Mouse (Mus musculus): Measurements from ENCODE around the gene Barx2.
"Not testable (repeated sequence)": the region's sequence is repeated elsewhere in the genome, so short reads cannot be mapped to it uniquely, and the experiment has no call there.

The Barx2 gene

GRCm38 (mm10) chr9:31912921-31913738 is at the start of gene Barx2:
TSS of gene Barx2 (minus strand) at chr9:31913462.
- peak; percentile 86 for DNase-seq (ENCODE audit: low spot score)

- no peak for DNase-seq (ENCODE audit: low spot score)
Measured at GRCm38 (mm10) chr9:31962265-31962664, 49.0 kb upstream of the Barx2 start.

GRCm38 (mm10) chr9:31960488-31960887 is 47.2 kb upstream of the Barx2 start:
- DNase-seq (ENCODE audit: low spot score): no peak

GRCm38 (mm10) chr9:31958120-31958519 is 44.9 kb upstream of the Barx2 start:
- no peak for DNase-seq (ENCODE audit: low spot score)

- DNase-seq (ENCODE audit: low spot score): no peak
Measured at GRCm38 (mm10) chr9:31950506-31950905, 37.2 kb upstream of the Barx2 start.

GRCm38 (mm10) chr9:31949031-31949430 is 35.8 kb upstream of the Barx2 start:
- DNase-seq (ENCODE audit: low spot score): no peak

GRCm38 (mm10) chr9:31947051-31947450 is 33.8 kb upstream of the Barx2 start:
- no peak for DNase-seq (ENCODE audit: low spot score)

GRCm38 (mm10) chr9:31942334-31942733 is 29.1 kb upstream of the Barx2 start:
- DNase-seq (ENCODE audit: low spot score): peak; percentile 32

- not testable (repeated sequence) for DNase-seq (ENCODE audit: low spot score)
Measured at GRCm38 (mm10) chr9:31936486-31936885, 23.2 kb upstream of the Barx2 start.

GRCm38 (mm10) chr9:31931691-31932090 is 18.4 kb upstream of the Barx2 start:
- DNase-seq (ENCODE audit: low spot score): no peak

- no peak for DNase-seq (ENCODE audit: low spot score)
Measured at GRCm38 (mm10) chr9:31931255-31931654, 18.0 kb upstream of the Barx2 start.

- DNase-seq (ENCODE audit: low spot score): no peak
Measured at GRCm38 (mm10) chr9:31926766-31927165, 13.5 kb upstream of the Barx2 start.

- peak; percentile 94 for DNase-seq (ENCODE audit: low spot score)
Measured at GRCm38 (mm10) chr9:31925830-31926624, 12.8 kb upstream of the Barx2 start.

GRCm38 (mm10) chr9:31923529-31923928 is 10.3 kb upstream of the Barx2 start:
- DNase-seq (ENCODE audit: low spot score): no peak

- no peak for DNase-seq (ENCODE audit: low spot score)
Measured at GRCm38 (mm10) chr9:31919802-31920201, 6.5 kb upstream of the Barx2 start.

- DNase-seq (ENCODE audit: low spot score): peak; percentile 28
Measured at GRCm38 (mm10) chr9:31916421-31916820, 3.2 kb upstream of the Barx2 start.

GRCm38 (mm10) chr9:31914871-31915270 is 1.6 kb upstream of the Barx2 start:
- peak; percentile 63 for DNase-seq (ENCODE audit: low spot score)

- peak; percentile 46 for DNase-seq (ENCODE audit: low spot score)
Measured at GRCm38 (mm10) chr9:31913739-31914591, 703 bp upstream of the Barx2 start.

GRCm38 (mm10) chr9:31912553-31912920 is 725 bp downstream of the Barx2 start:
- peak; percentile 33 for DNase-seq (ENCODE audit: low spot score)

GRCm38 (mm10) chr9:31910221-31910620 is 3.0 kb downstream of the Barx2 start:
- no peak for DNase-seq (ENCODE audit: low spot score)

- no peak for DNase-seq (ENCODE audit: low spot score)
Measured at GRCm38 (mm10) chr9:31901781-31902180, 11.5 kb downstream of the Barx2 start.

GRCm38 (mm10) chr9:31894775-31895320 is 18.4 kb downstream of the Barx2 start:
- peak; percentile 30 for DNase-seq (ENCODE audit: low spot score)

Data from embryo, embryonic 10 days (tissue).